Comparison of ENCODE assay signal across 8 mouse cellular contexts in genomic region chr1:34842389-34842861, GRCm38 (mm10). TPM values are rescaled to one million over a fixed set of nuclear protein-coding genes. Genes with fewer than 3 reads are reported as not detected.
DNase-seq lines count a peak whose midpoint lies in the region; ATAC-seq and TF ChIP-seq lines count a peak whose summit lies in the region.

No protein-coding gene starts in this region.

- no peak for TF ChIP-seq POLR2A in kidney, adult 2 months (IDR thresholded peaks at IDR 0.05; ENCODE audit: low read depth, low read length)

- H3K27ac ChIP-seq in kidney, adult 2 months (ENCODE audit: insufficient read depth, low read depth, low read length): peak overlapping the region; percentile 91
- H3K27ac ChIP-seq in embryonic facial prominence, embryonic 12.5 days: peak overlapping the region; percentile 97
- H3K27ac ChIP-seq in midbrain, postnatal 0 days (ENCODE audit: low read depth, low read length): peak overlapping the region; percentile 98

- 1% methylated on average over 48 of the region's 51 CpGs for WGBS in kidney, adult 2 months
- WGBS in embryonic facial prominence, embryonic 12.5 days: under 1% methylated on average over 33 of the region's 51 CpGs
- under 1% methylated on average over 32 of the region's 51 CpGs for WGBS in midbrain, postnatal 0 days

- TF ChIP-seq CTCF in kidney, adult 2 months (conservative IDR thresholded peaks at IDR 0.05; ENCODE audit: insufficient read depth, insufficient read length, low read depth, low read length): no peak
- no peak for TF ChIP-seq CTCF in Patski (IDR thresholded peaks at IDR 0.05)
- no peak for TF ChIP-seq CTCF in midbrain, postnatal 0 days (IDR thresholded peaks at IDR 0.05)

- POLR2A ChIA-PET in Patski (lab: Charles Lee): interaction anchor here (0.8 to 4.1 kb wide), 3 partner anchors 8 to 36 kb away, joined by 3 to 14 read pairs (median 4); partner anchors contain the start of gene Plekhb2

- H3K9me3 ChIP-seq in embryonic facial prominence, embryonic 12.5 days: no peaks in the 10 kb centered on the region
- no peaks in the 10 kb centered on the region for H3K9me3 ChIP-seq in midbrain, postnatal 0 days (ENCODE audit: low read length)

- intact Hi-C loops in heart, postnatal 14 days (cut with DNase I): no loop called here

- no peak for DNase-seq in kidney, adult 2 months
- DNase-seq in kidney, adult 11 months: no peak
- DNase-seq in Patski (ENCODE audit: low read depth, low spot score) (no peak), liver (peak; percentile 75)
- DNase-seq in heart, postnatal 14 days: peak; percentile 72 to 79
- peak; percentile 67 for DNase-seq in midbrain, postnatal 0 days (ENCODE audit: low spot score)
- peak; percentile 76 for DNase-seq in thymus, postnatal 25 days

- H3K4me2 ChIP-seq in embryonic facial prominence, embryonic 12.5 days (replicated peaks): peak overlapping the region; percentile 92
- H3K4me2 ChIP-seq in midbrain, postnatal 0 days (ENCODE audit: low read depth, low read length, poor library complexity, severe bottlenecking): peak overlapping the region; percentile 79

- H3K36me3 ChIP-seq in kidney, adult 2 months (ENCODE audit: control insufficient read depth, insufficient read depth, low read length): no peaks in the 10 kb centered on the region; the same call in 1 of the 2 replicates
- H3K36me3 ChIP-seq in embryonic facial prominence, embryonic 12.5 days: no peaks in the 10 kb centered on the region
- no peaks in the 10 kb centered on the region for H3K36me3 ChIP-seq in midbrain, postnatal 0 days (ENCODE audit: insufficient read depth, low read length)

- ATAC-seq in Patski: peak; percentile 84
- ATAC-seq in embryonic facial prominence, embryonic 12.5 days (ENCODE audit: insufficient number of reproducible peaks, insufficient read depth, low FRiP score, low TSS enrichment): peak; percentile 73
- peak; percentile 87 for ATAC-seq in midbrain, postnatal 0 days (ENCODE audit: low FRiP score)

- peak overlapping the region; percentile 89 for H3K9ac ChIP-seq in embryonic facial prominence, embryonic 12.5 days
- H3K9ac ChIP-seq in midbrain, postnatal 0 days (replicated peaks; ENCODE audit: low read length, poor library complexity, severe bottlenecking): peak overlapping the region; percentile 84

- CTCF ChIA-PET in Patski (lab: Charles Lee): interaction anchor here (1.0 to 1.3 kb wide), 3 partner anchors 10 to 33 kb away, joined by 3 to 5 read pairs (median 3); no protein-coding TSS in a partner anchor

- H3K27me3 ChIP-seq in kidney, adult 2 months (replicated peaks; ENCODE audit: control insufficient read depth, insufficient read depth, low read length): no peaks in the 10 kb centered on the region
- no peaks in the 10 kb centered on the region for H3K27me3 ChIP-seq in Patski
- no peaks in the 10 kb centered on the region for H3K27me3 ChIP-seq in embryonic facial prominence, embryonic 12.5 days
- no peaks in the 10 kb centered on the region for H3K27me3 ChIP-seq in midbrain, postnatal 0 days (ENCODE audit: insufficient read depth, low read length)

- peak overlapping the region; percentile 97 for H3K4me3 ChIP-seq in kidney, adult 2 months (ENCODE audit: insufficient read depth, low read depth, low read length)
- H3K4me3 ChIP-seq in embryonic facial prominence, embryonic 12.5 days: peak overlapping the region; percentile 70
- peak overlapping the region; percentile 78 for H3K4me3 ChIP-seq in midbrain, postnatal 0 days (ENCODE audit: low read depth, low read length)

- peaks cover 23% of the 10 kb centered on the region for H3K4me1 ChIP-seq in kidney, adult 2 months (ENCODE audit: control insufficient read depth, insufficient read depth, low read length)
- H3K4me1 ChIP-seq in embryonic facial prominence, embryonic 12.5 days: peaks cover 23% of the 10 kb centered on the region
- peaks cover 12% of the 10 kb centered on the region for H3K4me1 ChIP-seq in midbrain, postnatal 0 days (ENCODE audit: insufficient read depth, low read length)

- in situ Hi-C loops in Patski (cut with MboI; ENCODE audit: low pct_unique_long_range_greater_than_20kb): loop anchor here (25.0 kb wide), 1 partner anchor 1080 kb away; the partner anchor contains the start of gene Bag2

RNA-seq across cellular contexts. Expression of gene Fam168b, which starts 0.4 kb away (rescaled TPM):
- polyA plus RNA-seq in kidney, adult 2 months (2012; rRNA removed): 236 and 254 TPM in 2 replicates
- 107 TPM for polyA plus RNA-seq in Patski (2021)
- polyA plus RNA-seq in embryonic facial prominence, embryonic 12.5 days (2016; fragmentation: Nextera tagmentation; extraction: Ambion mirVana): 132 and 140 TPM in 2 replicates
- 10 to 100 TPM; 53.8 to 58.1 TPM for total RNA-seq in heart, postnatal 14 days (2021)
- 319 and 542 TPM in 2 replicates for total RNA-seq in midbrain, postnatal 0 days (2014; rRNA removed)
- 94.3 and 95.9 TPM in 2 replicates for polyA plus RNA-seq in midbrain, postnatal 0 days (2015; fragmentation: Nextera tagmentation; extraction: Ambion mirVana)

RNA-seq across cellular contexts. Expression of gene Plekhb2, which starts 7.4 kb away (rescaled TPM):
- 195 and 227 TPM in 2 replicates for polyA plus RNA-seq in kidney, adult 2 months (2012; rRNA removed)
- polyA plus RNA-seq in Patski (2021): 134 TPM
- polyA plus RNA-seq in embryonic facial prominence, embryonic 12.5 days (2016; fragmentation: Nextera tagmentation; extraction: Ambion mirVana): 17.4 and 20.7 TPM in 2 replicates
- 10 to 100 TPM; 69.3 to 86.7 TPM for total RNA-seq in heart, postnatal 14 days (2021)
- 83.3 and 97.3 TPM in 2 replicates for total RNA-seq in midbrain, postnatal 0 days (2014; rRNA removed)
- 85.1 and 93.1 TPM in 2 replicates for polyA plus RNA-seq in midbrain, postnatal 0 days (2015; fragmentation: Nextera tagmentation; extraction: Ambion mirVana)

Comparison
In these comparisons a context has a peak if more than half of its experiments do, and no peak if none do; other contexts are left out.
1. DNase-seq: peak in heart, postnatal 14 days (2 of 2), liver (single experiment), midbrain, postnatal 0 days (single experiment) and thymus, postnatal 25 days (single experiment); none in kidney, adult 2 months (single experiment), kidney, adult 11 months (single experiment) and Patski (single experiment).
2. Peak in every context shown above with its lines, with median percentiles within 50 percentile points of each other: H3K27ac ChIP-seq, H3K4me3 ChIP-seq and ATAC-seq.